Mouse (Mus musculus) liver, embryonic 11.5 days (tissue): ENCODE results near the gene Cda. TPM values are rescaled to one million over a fixed set of nuclear protein-coding genes. Genes with fewer than 3 reads are reported as not detected.
"Not testable (repeated sequence)": the region's sequence is repeated elsewhere in the genome, so short reads cannot be mapped to it uniquely, and the experiment has no call there.

ENCODE experiments used
- ATAC-seq: fragments of 200-750 bp; cut with Nextera tagmentation; replicated peaks from 2 replicates; pipeline ENCODE4 v1.8.0; 2017; ENCODE audit warnings: moderate number of reproducible peaks, mild to moderate bottlenecking, moderate TSS enrichment, moderate library complexity; ENCODE audit not compliant: low FRiP score
- DNase-seq: peaks from one replicate; pipeline ENCODE4 v3.0.0-alpha.2; 2017; ENCODE audit warnings: low spot score
- H3K27ac ChIP-seq: fragments of 300-500 bp; sonication (generic); 2 replicates; pipeline ENCODE4 v1.5.1; 2014; ENCODE audit warnings: mild to moderate bottlenecking, low read depth, low read length, control low read depth
- H3K27me3 ChIP-seq: fragments of 300-500 bp; sonication (generic); replicated peaks from 2 replicates; pipeline ENCODE4 v1.6.1; 2014; ENCODE audit warnings: low read length, mixed read lengths; ENCODE audit not compliant: control insufficient read depth, insufficient read depth
- H3K36me3 ChIP-seq: fragments of 300-500 bp; sonication (generic); 2 replicates; pipeline ENCODE4 v1.6.1; 2014; ENCODE audit warnings: mild to moderate bottlenecking, low read length, moderate library complexity, mixed read lengths; ENCODE audit not compliant: control insufficient read depth, insufficient read depth
- H3K4me1 ChIP-seq: fragments of 300-500 bp; sonication (generic); replicated peaks from 2 replicates; pipeline ENCODE4 v1.6.1; 2014; ENCODE audit warnings: low read length, mixed read lengths; ENCODE audit not compliant: control insufficient read depth, insufficient read depth
- H3K4me2 ChIP-seq: fragments of 300-500 bp; sonication (generic); 2 replicates; pipeline ENCODE4 v1.6.1; 2014; ENCODE audit warnings: mild to moderate bottlenecking, control low read depth, moderate library complexity
- H3K4me3 ChIP-seq: fragments of 300-500 bp; sonication (generic); 2 replicates; pipeline ENCODE4 v1.5.1; 2014; ENCODE audit warnings: low read depth, low read length, control low read depth
- H3K9ac ChIP-seq: fragments of 300-500 bp; sonication (generic); 2 replicates; pipeline ENCODE4 v1.6.1; 2014; ENCODE audit warnings: low read depth, low read length, control low read depth
- H3K9me3 ChIP-seq: fragments of 300-500 bp; sonication (generic); 2 replicates; pipeline ENCODE4 v1.6.1; 2016; ENCODE audit warnings: low read length, inconsistent platforms, mixed read lengths; ENCODE audit not compliant: control insufficient read depth
- WGBS: fragments of 180-500 bp; shearing (Covaris S2); extraction: QIAGEN DNeasy Blood & Tissue Kit; methylation state at CpG from one replicate; pipeline ENCODE4 v1.1.7; 2014; 5-methylcytosine and 5-hydroxymethylcytosine counted together
- polyA plus RNA-seq: library from polyadenylated mRNA; unstranded; fragments of >200 nt; fragmentation: Nextera tagmentation; extraction: Ambion mirVana; gene quantifications from 2 replicates; pipeline ENCODE4 v1.2.1, GENCODE M21; 2014

Gene Cda
- polyA plus RNA-seq, 1 experiment from 2014 or later, result 7.2 TPM

DNA sequence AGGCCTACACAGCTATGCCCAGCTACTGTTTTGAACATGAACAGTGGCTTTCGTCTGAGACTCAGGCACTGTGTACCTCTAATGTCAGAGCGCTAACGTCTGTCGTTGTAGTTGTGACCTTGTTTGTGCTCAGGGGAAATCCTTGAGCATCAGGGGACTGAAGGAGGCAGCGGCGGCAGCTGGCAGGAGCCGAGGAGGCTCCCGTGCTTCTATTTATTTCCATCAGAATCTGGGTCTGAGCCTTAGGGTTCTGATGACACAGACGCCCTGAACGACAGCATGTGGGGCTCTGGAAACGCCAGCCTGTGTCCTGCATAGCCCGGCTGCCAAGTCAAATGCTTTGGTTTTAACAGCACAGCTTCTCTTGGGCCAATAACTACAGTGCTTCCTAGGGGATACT is 32.8 kb downstream of the Cda start:
- Histone ChIP-seq H3K27ac (no peak overlapping the region), H3K9me3 (no peaks in the 10 kb centered on the region), H3K4me3 (no peak overlapping the region), H3K36me3 (no peaks in the 10 kb centered on the region), H3K27me3 (peaks cover 7% of the 10 kb centered on the region), H3K4me1 (no peaks in the 10 kb centered on the region; the same call in 1 of the 2 replicates), H3K9ac (no peak overlapping the region), H3K4me2 (no peak overlapping the region)
- DNase-seq (no peak), ATAC-seq (no peak)
- WGBS, result 81% methylated on average over 12 of the region's 12 CpGs

GRCm38 (mm10) chr4:138333135-138333534 is 34.7 kb downstream of the Cda start:
- H3K36me3 ChIP-seq, result no peaks in the 10 kb centered on the region
- no peak overlapping the region for H3K4me2 ChIP-seq
- no peak for DNase-seq
- H3K9me3 ChIP-seq, result no peaks in the 10 kb centered on the region
- peaks cover 7% of the 10 kb centered on the region for H3K27me3 ChIP-seq
- no peak overlapping the region for H3K9ac ChIP-seq
- no peak overlapping the region for H3K27ac ChIP-seq
- H3K4me1 ChIP-seq, result no peaks in the 10 kb centered on the region
- WGBS, result 75% methylated on average over 4 of the region's 4 CpGs
- no peak overlapping the region for H3K4me3 ChIP-seq
- ATAC-seq, result no peak

DNA sequence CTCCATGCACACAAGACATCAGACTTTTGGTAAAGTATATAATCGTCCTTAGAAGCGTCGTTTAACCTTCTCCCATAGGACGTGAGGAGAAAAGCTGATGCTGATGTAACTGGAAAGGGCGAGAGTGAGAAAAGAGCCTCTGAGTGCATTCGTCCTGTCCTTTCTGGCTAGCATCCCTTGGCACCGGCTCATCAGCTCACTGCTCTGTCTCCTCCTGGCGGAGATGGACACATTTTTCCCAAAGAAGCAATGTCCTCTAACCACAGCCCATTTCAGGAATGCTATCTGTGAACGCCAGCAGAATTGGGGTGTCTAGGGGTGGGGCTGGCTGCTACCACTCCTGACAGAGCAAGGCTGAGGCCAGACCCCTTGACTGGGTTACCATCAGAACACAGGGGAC is 36.1 kb downstream of the Cda start:
- H3K9ac ChIP-seq, result no peak overlapping the region
- no peaks in the 10 kb centered on the region for H3K36me3 ChIP-seq
- H3K4me1 ChIP-seq, result peaks cover 2% of the 10 kb centered on the region
- WGBS, result 73% methylated on average over 9 of the region's 9 CpGs
- ATAC-seq (no peak), DNase-seq (no peak)
- no peak overlapping the region for H3K4me2 ChIP-seq
- peaks cover 7% of the 10 kb centered on the region for H3K27me3 ChIP-seq
- H3K4me3 ChIP-seq, result no peak overlapping the region
- no peak overlapping the region for H3K27ac ChIP-seq
- no peaks in the 10 kb centered on the region for H3K9me3 ChIP-seq

DNA sequence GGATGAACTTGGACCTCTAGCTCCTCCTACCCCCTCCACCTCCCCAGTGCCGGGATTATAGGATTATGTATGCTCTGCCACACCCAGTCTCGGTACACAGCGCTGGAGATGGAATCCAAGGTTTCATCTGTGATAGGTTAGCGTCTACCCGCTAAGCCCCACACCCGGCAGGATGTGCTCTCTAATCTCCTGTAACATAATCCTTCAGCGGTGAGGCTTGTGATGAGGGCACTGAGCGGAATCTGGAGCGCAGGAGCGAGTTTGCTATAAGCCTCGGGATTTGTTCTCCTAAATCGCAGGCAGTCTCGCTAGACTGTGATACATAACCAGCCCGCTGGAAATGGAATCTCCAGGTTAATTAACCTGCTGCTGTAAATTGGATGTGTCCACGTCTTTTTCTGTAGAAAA is 37.5 kb downstream of the Cda start:
- Histone ChIP-seq H3K9me3 (no peaks in the 10 kb centered on the region), H3K4me1 (peaks cover 7% of the 10 kb centered on the region), H3K4me3 (no peak overlapping the region), H3K36me3 (no peaks in the 10 kb centered on the region), H3K27ac (no peak overlapping the region), H3K4me2 (no peak overlapping the region), H3K27me3 (peaks cover 7% of the 10 kb centered on the region), H3K9ac (no peak overlapping the region)
- ATAC-seq, result no peak
- WGBS, result 25% methylated on average over 15 of the region's 15 CpGs
- no peak for DNase-seq

GRCm38 (mm10) chr4:138327891-138328470 is 39.8 kb downstream of the Cda start:
- Histone ChIP-seq H3K9ac (0 out of 2 replicates have a peak overlapping the region, but pooled peaks have one; percentile 30), H3K27ac (no peak overlapping the region; the same call in 1 of the 2 replicates), H3K9me3 (no peaks in the 10 kb centered on the region), H3K27me3 (peaks cover 7% of the 10 kb centered on the region; the same call in 1 of the 2 replicates), H3K4me2 (peak overlapping the region; percentile 56), H3K36me3 (no peaks in the 10 kb centered on the region), H3K4me3 (peak overlapping the region; percentile 36), H3K4me1 (peaks cover 9% of the 10 kb centered on the region)
- ATAC-seq (no peak), DNase-seq (no peak)
- WGBS, result 76% methylated on average over 7 of the region's 7 CpGs

GRCm38 (mm10) chr4:138327155-138327554 is 40.6 kb downstream of the Cda start:
- not testable (repeated sequence) for H3K9me3 ChIP-seq, H3K9ac ChIP-seq, H3K4me3 ChIP-seq, H3K27me3 ChIP-seq, H3K4me1 ChIP-seq, H3K27ac ChIP-seq, DNase-seq, H3K36me3 ChIP-seq, ATAC-seq, H3K4me2 ChIP-seq
- 65% methylated on average over 8 of the region's 12 CpGs for WGBS

DNA sequence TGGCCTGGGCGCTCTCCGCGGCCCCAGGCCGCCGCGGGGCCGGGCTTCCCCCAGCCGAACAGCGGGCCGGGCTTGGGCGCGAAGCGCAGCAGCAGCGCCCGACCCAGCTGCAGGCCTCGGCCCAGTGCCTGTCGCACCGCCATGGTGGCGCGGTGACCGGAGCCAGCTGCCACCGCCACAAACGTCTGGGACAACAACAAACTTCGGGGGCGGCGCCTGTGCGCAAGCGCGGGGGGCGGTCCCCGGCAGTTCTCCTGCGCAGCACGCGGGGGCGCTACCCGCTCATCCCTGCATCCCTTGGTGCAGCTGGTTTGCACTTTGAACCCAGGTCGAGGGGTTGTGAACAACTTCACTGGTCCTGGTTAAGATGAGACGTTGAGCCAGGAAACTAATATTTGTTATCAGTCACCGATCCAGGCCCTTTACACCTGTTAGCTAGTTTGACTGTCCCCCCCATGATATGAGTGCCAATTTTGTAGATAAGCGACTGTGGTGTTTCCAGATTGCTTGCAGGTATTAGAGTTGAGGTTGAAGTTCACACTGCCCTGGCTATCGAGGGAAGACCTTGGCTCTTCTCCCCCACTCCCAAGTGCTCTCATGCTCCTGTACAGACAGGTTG is 41.6 kb downstream of the Cda start, which contains the start of gene Pink1:
Gene Pink1 (minus strand): TSS at position 231 of the 619 bp plus-strand sequence.
- ATAC-seq (peak; percentile 66), DNase-seq (peak; percentile 87)
- no peaks in the 10 kb centered on the region for H3K36me3 ChIP-seq
- H3K9me3 ChIP-seq, result no peaks in the 10 kb centered on the region
- H3K4me3 ChIP-seq, result peak within 1 kb of the TSS; percentile 82
- H3K27ac ChIP-seq, result peak within 1 kb of the TSS; percentile 85
- peaks cover 3% of the 10 kb centered on the region; the same call in 1 of the 2 replicates for H3K27me3 ChIP-seq
- peak within 1 kb of the TSS; percentile 66 for H3K4me2 ChIP-seq
- H3K9ac ChIP-seq, result peak within 1 kb of the TSS; percentile 90
- H3K4me1 ChIP-seq, result peaks cover 12% of the 10 kb centered on the region
- WGBS, result 3% methylated on average over 41 of the region's 41 CpGs

DNA sequence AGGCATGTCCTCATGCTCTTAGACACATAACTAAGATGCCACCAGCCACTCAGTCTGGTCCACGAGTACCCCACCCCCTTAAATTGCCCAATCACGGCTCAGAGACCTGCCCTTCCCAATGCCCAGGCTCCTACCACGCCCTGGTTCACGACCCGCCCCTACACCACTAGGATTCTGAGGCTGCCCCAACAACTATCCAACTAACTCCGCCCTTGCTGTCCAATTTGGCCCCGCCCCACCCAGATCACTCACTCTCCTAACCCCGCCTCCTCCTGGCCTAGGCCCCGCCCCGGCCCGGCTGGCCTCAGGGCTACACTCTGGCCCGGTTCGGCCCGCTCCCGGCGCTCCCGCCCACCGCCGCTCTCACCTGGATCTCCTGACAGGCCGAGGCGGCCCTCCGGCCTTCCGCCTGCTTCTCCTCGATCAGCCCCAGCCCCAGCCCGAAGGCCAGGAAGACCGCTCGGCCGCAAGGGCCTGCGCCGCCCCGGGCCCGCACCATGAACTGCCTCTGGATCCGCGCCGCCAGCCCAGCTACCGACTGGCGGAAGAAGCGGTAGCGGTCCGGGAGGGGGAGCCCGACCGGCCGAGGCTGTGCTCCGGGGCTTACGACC is 42.2 kb downstream of the Cda start:
- Histone ChIP-seq H3K4me2 (peak overlapping the region; percentile 66), H3K27ac (peak overlapping the region; percentile 85), H3K9me3 (no peaks in the 10 kb centered on the region), H3K4me1 (peaks cover 12% of the 10 kb centered on the region), H3K36me3 (no peaks in the 10 kb centered on the region), H3K9ac (peak overlapping the region; percentile 90), H3K27me3 (peaks cover 3% of the 10 kb centered on the region; the same call in 1 of the 2 replicates), H3K4me3 (peak overlapping the region; percentile 82)
- peak; percentile 94 for DNase-seq
- WGBS, result under 1% methylated on average over 34 of the region's 45 CpGs
- peak; percentile 94 for ATAC-seq
